Mouse (Mus musculus): ENCODE measurements at regions not wholly inside any gene's neighbourhood (a gene's known extent, or its start where the extent isn't known, plus 50 kb on each side); places are given as distances from the start of the nearest gene placed in this dataset.

DNA sequence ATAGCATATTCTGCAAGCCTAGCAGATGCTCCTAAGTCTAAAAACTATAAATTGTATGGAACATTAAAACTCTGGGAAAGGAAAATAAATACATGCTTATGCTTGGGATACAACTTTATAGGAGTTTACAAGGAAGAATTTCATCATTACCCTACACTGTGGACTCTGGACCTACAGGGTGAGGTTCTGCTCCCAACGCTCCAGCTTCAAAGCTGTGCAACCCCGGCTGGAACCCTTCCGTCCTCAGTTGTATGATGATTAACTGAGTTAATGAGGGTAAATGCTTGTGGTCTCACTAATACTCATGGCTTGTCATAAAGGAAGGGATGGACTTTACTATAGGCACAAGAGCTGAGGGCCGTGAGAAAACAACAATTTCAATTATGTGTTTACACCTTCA lies 76.6 kb upstream of the Cited2 start:
- TF ChIP-seq CTCF (IDR thresholded peaks at IDR 0.05; ENCODE audit: borderline replicate concordance, insufficient read depth, low read length) = no peak
- no peak for TF ChIP-seq POLR2A (IDR thresholded peaks at IDR 0.05; ENCODE audit: low read depth, low read length)
